Mouse (Mus musculus) hindbrain, embryonic 11.5 days (tissue): ENCODE data around the gene Zfp57. TPM values are rescaled to one million over a fixed set of nuclear protein-coding genes. Genes with fewer than 3 reads are reported as not detected.

ENCODE experiments used
- ATAC-seq: fragments of 200-750 bp; cut with Nextera tagmentation; 2 replicates; pipeline ENCODE4 v1.8.0; 2017; ENCODE audit warnings: mild to moderate bottlenecking, moderate TSS enrichment, moderate library complexity; ENCODE audit not compliant: low FRiP score
- DNase-seq: peaks from one replicate; pipeline ENCODE4 v3.0.0-alpha.2; 2015; ENCODE audit warnings: low spot score
- H3K27ac ChIP-seq: fragments of 300-500 bp; sonication (generic); 2 replicates; pipeline ENCODE4 v1.5.1; 2014; ENCODE audit warnings: mild to moderate bottlenecking, low read depth, low read length
- H3K27me3 ChIP-seq: fragments of 300-500 bp; sonication (generic); 2 replicates; pipeline ENCODE4 v1.6.1; 2014; ENCODE audit warnings: mild to moderate bottlenecking, low read length, moderate library complexity, mixed read lengths; ENCODE audit not compliant: control insufficient read depth, insufficient read depth
- H3K36me3 ChIP-seq: fragments of 300-500 bp; sonication (generic); 2 replicates; pipeline ENCODE4 v1.6.1; 2014; ENCODE audit warnings: mild to moderate bottlenecking, low read length, moderate library complexity, mixed read lengths; ENCODE audit not compliant: control insufficient read depth, insufficient read depth
- H3K4me1 ChIP-seq: fragments of 300-500 bp; sonication (generic); replicated peaks from 2 replicates; pipeline ENCODE4 v1.6.1; 2014; ENCODE audit warnings: low read length, mixed read lengths; ENCODE audit not compliant: control insufficient read depth, insufficient read depth
- H3K4me2 ChIP-seq: fragments of 300-500 bp; sonication (generic); replicated peaks from 2 replicates; pipeline ENCODE4 v1.6.1; 2014; ENCODE audit warnings: mild to moderate bottlenecking, low read depth, low read length
- H3K4me3 ChIP-seq: fragments of 300-500 bp; sonication (generic); 2 replicates; pipeline ENCODE4 v1.5.1; 2014; ENCODE audit warnings: low read depth, low read length
- H3K9ac ChIP-seq: fragments of 300-500 bp; sonication (generic); 2 replicates; pipeline ENCODE4 v1.6.1; 2014; ENCODE audit warnings: low read depth, low read length
- H3K9me3 ChIP-seq: fragments of 300-500 bp; sonication (generic); 2 replicates; pipeline ENCODE4 v1.6.1; 2016; ENCODE audit warnings: low read length; ENCODE audit not compliant: control insufficient read depth
- WGBS: fragments of 180-500 bp; shearing (Covaris S2); extraction: QIAGEN DNeasy Blood & Tissue Kit; methylation state at CpG from one replicate; pipeline ENCODE4 v1.1.7; 2014; 5-methylcytosine and 5-hydroxymethylcytosine counted together
- polyA plus RNA-seq: library from polyadenylated mRNA; unstranded; fragments of >200 nt; fragmentation: Nextera tagmentation; extraction: Ambion mirVana; gene quantifications from 2 replicates; pipeline ENCODE4 v1.2.1, GENCODE M21; 2014

Gene Zfp57
- polyA plus RNA-seq, 1 experiment from 2014 or later, result 153 TPM

- Histone ChIP-seq H3K9ac (peak within 1 kb of the TSS; percentile 81), H3K9me3 (no peaks in the 10 kb centered on the region), H3K4me2 (peak within 1 kb of the TSS; percentile 86), H3K4me3 (peak within 1 kb of the TSS; percentile 80), H3K27me3 (peaks cover 4% of the 10 kb centered on the region), H3K36me3 (no peaks in the 10 kb centered on the region), H3K4me1 (peaks cover 3% of the 10 kb centered on the region), H3K27ac (peak within 1 kb of the TSS; percentile 85)
- peak; percentile 78 for ATAC-seq
- DNase-seq, result peak; percentile 90
- under 1% methylated on average over 37 of the region's 55 CpGs for WGBS
These were observed 44.8 kb downstream of the Zfp57 start, which contains the start of gene Gabbr1 for GRCm38 (mm10) chr17:37045611-37046311. Gene Gabbr1, plus strand, starts transcription at chr17:37045966.

- WGBS, result under 1% methylated on average over 21 of the region's 58 CpGs
- peak; percentile 58 for ATAC-seq
These were observed 45.5 kb downstream of the Zfp57 start for GRCm38 (mm10) chr17:37046312-37047112.

DNA sequence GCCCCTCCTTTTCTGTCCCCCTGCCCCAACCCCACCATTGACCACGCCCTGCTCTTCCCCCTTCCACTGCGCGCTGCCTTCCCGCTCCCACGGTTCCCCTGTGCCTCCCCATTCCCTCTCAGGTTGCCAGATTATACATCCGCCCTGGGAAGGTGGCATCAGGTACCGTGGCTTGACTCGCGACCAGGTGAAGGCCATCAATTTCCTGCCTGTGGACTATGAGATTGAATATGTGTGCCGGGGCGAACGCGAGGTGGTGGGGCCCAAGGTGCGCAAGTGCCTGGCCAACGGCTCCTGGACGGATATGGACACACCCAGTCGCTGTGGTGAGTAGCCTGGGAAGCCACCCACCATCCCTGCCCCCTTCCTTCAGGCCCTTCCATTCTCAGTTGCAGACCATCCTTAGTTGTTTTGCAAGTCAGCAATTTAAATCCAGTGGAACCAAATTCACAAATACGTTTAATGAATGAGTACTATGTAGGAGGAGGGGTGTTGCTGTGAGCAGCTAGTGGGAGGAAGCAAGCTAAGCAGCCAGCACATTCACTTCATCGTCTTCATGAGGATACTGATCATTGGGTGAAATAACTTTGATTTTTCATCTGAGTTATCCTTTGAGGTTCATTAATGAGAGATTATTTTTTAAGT, 46.5 kb downstream of the Zfp57 start:
- H3K9ac ChIP-seq, result peak overlapping the region; percentile 81
- H3K36me3 ChIP-seq, result no peaks in the 10 kb centered on the region
- H3K4me3 ChIP-seq, result peak overlapping the region; percentile 80
- no peak for DNase-seq
- WGBS, result 13% methylated on average over 19 of the region's 19 CpGs
- ATAC-seq, result no peak
- no peaks in the 10 kb centered on the region for H3K9me3 ChIP-seq
- H3K4me1 ChIP-seq, result peaks cover 3% of the 10 kb centered on the region
- peak overlapping the region; percentile 86 for H3K4me2 ChIP-seq
- peak overlapping the region; percentile 85; the same call in 1 of the 2 replicates for H3K27ac ChIP-seq
- H3K27me3 ChIP-seq, result peaks cover 4% of the 10 kb centered on the region

More at GRCm38 (mm10) chr17:37046312-37047112, 45.5 kb downstream of the Zfp57 start:
- Histone ChIP-seq H3K9ac (peak overlapping the region; percentile 81), H3K9me3 (no peaks in the 10 kb centered on the region), H3K27me3 (peaks cover 4% of the 10 kb centered on the region), H3K36me3 (no peaks in the 10 kb centered on the region), H3K4me1 (peaks cover 3% of the 10 kb centered on the region), H3K4me2 (peak overlapping the region; percentile 86), H3K27ac (peak overlapping the region; percentile 85), H3K4me3 (peak overlapping the region; percentile 80)
- no peak for DNase-seq

DNA sequence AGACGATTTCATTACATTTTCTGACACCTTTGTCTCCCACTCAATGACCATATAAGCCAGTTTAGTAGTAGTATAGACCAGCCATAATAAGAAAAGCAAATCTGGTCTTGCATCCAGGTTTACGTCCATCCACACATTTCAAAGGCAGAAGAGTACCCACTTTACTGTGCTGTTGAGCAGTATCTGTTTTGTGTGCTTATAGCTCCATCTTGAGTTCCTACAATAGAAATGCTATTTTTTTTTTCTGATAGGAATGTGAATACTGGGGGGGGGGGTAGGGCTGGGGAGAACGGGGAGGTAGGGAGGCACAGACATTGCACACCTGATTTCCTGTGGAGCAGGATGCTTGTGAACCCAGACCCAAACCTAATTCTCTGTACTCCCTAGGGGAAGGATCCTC, 47.0 kb downstream of the Zfp57 start:
- ATAC-seq, result no peak
- Histone ChIP-seq H3K9ac (no peak overlapping the region), H3K4me1 (peaks cover 3% of the 10 kb centered on the region), H3K36me3 (no peaks in the 10 kb centered on the region), H3K9me3 (no peaks in the 10 kb centered on the region), H3K27me3 (peaks cover 4% of the 10 kb centered on the region), H3K4me3 (no peak overlapping the region), H3K4me2 (no peak overlapping the region; the same call in 1 of the 2 replicates), H3K27ac (no peak overlapping the region)
- DNase-seq, result peak; percentile 25
- 33% methylated on average over 3 of the region's 3 CpGs for WGBS

DNA sequence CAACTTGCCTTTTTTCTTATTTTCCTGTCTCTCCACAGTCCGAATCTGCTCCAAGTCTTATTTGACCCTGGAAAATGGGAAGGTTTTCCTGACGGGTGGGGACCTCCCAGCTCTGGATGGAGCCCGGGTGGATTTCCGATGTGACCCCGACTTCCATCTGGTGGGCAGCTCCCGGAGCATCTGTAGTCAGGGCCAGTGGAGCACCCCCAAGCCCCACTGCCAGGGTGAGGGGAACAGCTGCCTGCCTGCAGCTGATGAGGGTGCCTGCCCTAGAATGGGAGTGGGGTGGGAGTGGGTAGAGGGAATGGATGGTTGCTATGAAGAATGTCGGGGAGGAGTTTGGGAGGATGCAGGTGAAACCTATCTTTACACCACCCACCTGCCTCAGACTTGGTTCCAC, 47.4 kb downstream of the Zfp57 start:
- ATAC-seq, result no peak

GRCm38 (mm10) chr17:37049570-37050310, 48.8 kb downstream of the Zfp57 start:
- Histone ChIP-seq H3K27ac (0 out of 2 replicates have a peak overlapping the region, but pooled peaks have one; percentile 18), H3K36me3 (no peaks in the 10 kb centered on the region), H3K27me3 (peaks cover 4% of the 10 kb centered on the region), H3K4me1 (peaks cover 3% of the 10 kb centered on the region), H3K4me3 (peak overlapping the region; percentile 66), H3K9ac (peak overlapping the region; percentile 44; the same call in 1 of the 2 replicates), H3K9me3 (no peaks in the 10 kb centered on the region), H3K4me2 (peak overlapping the region; percentile 87)
- WGBS, result 2% methylated on average over 39 of the region's 39 CpGs
- DNase-seq (peak; percentile 85), ATAC-seq (peak; percentile 25)

More for the DNA sequence above, 47.4 kb downstream of the Zfp57 start:
- Histone ChIP-seq H3K27ac (no peak overlapping the region), H3K36me3 (no peaks in the 10 kb centered on the region), H3K9ac (no peak overlapping the region), H3K9me3 (no peaks in the 10 kb centered on the region), H3K4me2 (no peak overlapping the region; the same call in 1 of the 2 replicates), H3K4me3 (no peak overlapping the region), H3K27me3 (peaks cover 4% of the 10 kb centered on the region), H3K4me1 (peaks cover 3% of the 10 kb centered on the region)
- no peak for DNase-seq
- 64% methylated on average over 7 of the region's 7 CpGs for WGBS

GRCm38 (mm10) chr17:37050399-37050798, 49.4 kb downstream of the Zfp57 start:
- Histone ChIP-seq H3K27me3 (peaks cover 4% of the 10 kb centered on the region), H3K4me1 (peaks cover 3% of the 10 kb centered on the region), H3K9ac (peak overlapping the region; percentile 80), H3K36me3 (no peaks in the 10 kb centered on the region), H3K9me3 (no peaks in the 10 kb centered on the region), H3K4me2 (peak overlapping the region; percentile 87), H3K27ac (0 out of 2 replicates have a peak overlapping the region, but pooled peaks have one; percentile 18), H3K4me3 (peak overlapping the region; percentile 66)
- ATAC-seq (peak; percentile 75), DNase-seq (peak; percentile 92)
- WGBS, result under 1% methylated on average over 21 of the region's 22 CpGs

DNA sequence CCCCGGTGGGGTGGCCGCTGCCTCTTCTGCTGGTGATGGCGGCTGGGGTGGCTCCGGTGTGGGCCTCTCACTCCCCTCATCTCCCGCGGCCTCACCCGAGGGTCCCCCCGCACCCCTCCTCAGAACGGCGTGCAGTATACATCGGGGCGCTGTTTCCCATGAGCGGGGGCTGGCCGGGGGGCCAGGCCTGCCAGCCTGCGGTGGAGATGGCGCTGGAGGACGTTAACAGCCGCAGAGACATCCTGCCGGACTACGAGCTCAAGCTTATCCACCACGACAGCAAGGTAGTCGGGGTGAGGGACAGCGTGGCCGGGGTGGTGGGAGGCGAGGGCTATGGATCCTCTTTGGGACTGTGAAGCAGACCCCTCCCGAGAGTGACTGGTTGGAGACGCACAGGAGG, 49.9 kb downstream of the Zfp57 start:
- H3K4me3 ChIP-seq, result peak overlapping the region; percentile 66
- peaks cover 3% of the 10 kb centered on the region for H3K4me1 ChIP-seq
- peak; percentile 43 for DNase-seq
- WGBS, result 1% methylated on average over 23 of the region's 27 CpGs
- ATAC-seq, result peak; percentile 37
- no peaks in the 10 kb centered on the region for H3K36me3 ChIP-seq
- 0 out of 2 replicates have a peak overlapping the region, but pooled peaks have one; percentile 3 for H3K27ac ChIP-seq
- H3K4me2 ChIP-seq, result peak overlapping the region; percentile 87
- H3K9ac ChIP-seq, result peak overlapping the region; percentile 80
- no peaks in the 10 kb centered on the region for H3K9me3 ChIP-seq
- H3K27me3 ChIP-seq, result peaks cover 4% of the 10 kb centered on the region
